Mouse (Mus musculus): Measurements from ENCODE around the gene Pkn1.

GRCm38 (mm10) chr8:83722631-83723030 is 23.7 kb upstream of the Pkn1 start:
- no peak for TF ChIP-seq CTCF (IDR thresholded peaks at IDR 0.05; ENCODE audit: low read depth, low read length)
- no peak for TF ChIP-seq POLR2A (IDR thresholded peaks at IDR 0.05; ENCODE audit: borderline replicate concordance, low read depth, low read length)
